Mouse (Mus musculus): ENCODE measurements at regions not wholly inside any gene's neighbourhood (a gene's known extent, or its start where the extent isn't known, plus 50 kb on each side); places are given as distances from the start of the nearest gene placed in this dataset.

DNA sequence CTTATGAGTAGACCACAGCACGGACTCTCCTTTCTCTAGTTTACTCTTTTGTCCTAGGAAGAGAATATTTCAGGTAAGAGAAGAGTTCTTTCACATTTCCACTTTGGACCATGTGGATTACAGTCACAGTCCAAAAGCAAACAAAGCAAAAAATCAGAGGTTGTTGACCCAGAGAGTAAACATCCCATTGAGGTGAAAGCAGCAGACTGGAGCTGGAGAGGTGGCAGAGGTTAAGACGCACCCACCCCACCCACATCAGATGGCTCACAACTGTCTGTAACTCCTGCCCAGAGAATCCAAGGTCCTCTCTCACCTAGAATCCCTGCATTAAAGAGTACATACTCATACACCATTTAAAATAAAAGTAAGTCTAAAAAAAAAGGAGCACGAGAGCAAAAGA lies 241.7 kb downstream of the Rnf152 start:
- H3K4me3 ChIP-seq (replicated peaks): no peak overlapping the region
- no peaks in the 10 kb centered on the region for H3K36me3 ChIP-seq
- WGBS: 80% methylated on average over 3 of the region's 3 CpGs
- H3K27me3 ChIP-seq (replicated peaks): no peaks in the 10 kb centered on the region
- H3K4me1 ChIP-seq (replicated peaks): no peaks in the 10 kb centered on the region
- no peak overlapping the region for H3K9ac ChIP-seq
- ATAC-seq: peak; percentile 68
- no peak overlapping the region for H3K27ac ChIP-seq
- H3K9me3 ChIP-seq: no peaks in the 10 kb centered on the region
- H3K4me2 ChIP-seq (replicated peaks): no peak overlapping the region

DNA sequence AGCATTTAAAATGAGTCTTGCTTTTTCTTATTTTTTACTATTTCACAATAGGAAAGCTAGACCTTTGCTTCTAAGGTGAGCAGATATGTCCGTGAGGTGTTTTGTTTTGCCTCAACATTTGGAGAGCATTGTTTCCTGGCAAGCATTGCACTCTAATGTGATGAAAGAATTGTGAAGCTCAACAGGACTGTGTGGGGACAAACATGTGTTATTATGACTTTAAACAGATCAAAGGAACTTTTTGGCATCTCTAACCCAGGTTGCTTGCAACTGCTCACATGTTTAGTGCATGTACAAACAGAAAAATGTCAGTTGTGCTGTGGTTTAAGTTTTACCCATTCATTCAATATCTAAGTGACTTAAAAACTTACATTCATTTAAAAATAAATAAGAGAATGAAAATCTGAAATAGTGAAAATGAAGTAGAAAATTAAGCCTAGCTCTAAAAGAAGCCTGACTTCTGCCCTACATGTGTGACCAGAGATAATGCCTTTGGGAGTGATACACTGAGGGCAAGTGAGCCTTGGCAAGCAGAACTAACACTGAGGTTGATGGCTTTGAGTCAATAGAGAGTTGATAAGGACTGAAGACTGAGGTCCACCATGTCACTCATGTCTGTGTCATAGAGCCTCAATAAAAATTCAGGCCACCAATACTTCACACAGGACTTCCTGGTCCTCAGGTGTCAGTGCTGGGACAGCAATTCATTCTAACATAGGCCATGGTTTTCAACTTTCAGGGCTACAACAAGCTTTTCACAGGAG lies 243.6 kb downstream of the Rnf152 start:
- Histone ChIP-seq H3K4me3 (replicated peaks) (no peak overlapping the region), H3K9ac (no peak overlapping the region), H3K27ac (no peak overlapping the region), H3K4me2 (replicated peaks) (no peak overlapping the region), H3K27me3 (replicated peaks) (no peaks in the 10 kb centered on the region), H3K36me3 (no peaks in the 10 kb centered on the region), H3K9me3 (no peaks in the 10 kb centered on the region), H3K4me1 (replicated peaks) (no peaks in the 10 kb centered on the region)
- 75% methylated on average over 1 of the region's 1 CpGs for WGBS
- ATAC-seq: peak; percentile 31; the same call in 1 of the 2 replicates

GRCm38 (mm10) chr1:105111236-105111635 lies 245.3 kb downstream of the Rnf152 start:
- 66% methylated on average over 4 of the region's 4 CpGs for WGBS
- no peak overlapping the region for H3K9ac ChIP-seq
- no peaks in the 10 kb centered on the region for H3K9me3 ChIP-seq
- H3K27me3 ChIP-seq (replicated peaks): no peaks in the 10 kb centered on the region
- no peak overlapping the region for H3K4me3 ChIP-seq (replicated peaks)
- H3K36me3 ChIP-seq: no peaks in the 10 kb centered on the region
- H3K4me1 ChIP-seq (replicated peaks): no peaks in the 10 kb centered on the region
- no peak for ATAC-seq
- H3K27ac ChIP-seq: no peak overlapping the region
- H3K4me2 ChIP-seq (replicated peaks): no peak overlapping the region

- Histone ChIP-seq H3K4me3 (replicated peaks) (no peak overlapping the region), H3K4me2 (replicated peaks) (no peak overlapping the region), H3K27ac (no peak overlapping the region), H3K27me3 (replicated peaks) (no peaks in the 10 kb centered on the region), H3K4me1 (replicated peaks) (no peaks in the 10 kb centered on the region), H3K36me3 (no peaks in the 10 kb centered on the region), H3K9ac (no peak overlapping the region), H3K9me3 (no peaks in the 10 kb centered on the region)
- 71% methylated on average over 1 of the region's 1 CpGs for WGBS
- no peak for ATAC-seq
Observed at GRCm38 (mm10) chr1:105110581-105111210, 245.8 kb downstream of the Rnf152 start.

- no peaks in the 10 kb centered on the region for H3K9me3 ChIP-seq
- H3K4me2 ChIP-seq (replicated peaks): no peak overlapping the region
- H3K36me3 ChIP-seq: no peaks in the 10 kb centered on the region
- H3K27me3 ChIP-seq (replicated peaks): no peaks in the 10 kb centered on the region
- H3K4me3 ChIP-seq (replicated peaks): no peak overlapping the region
- no peaks in the 10 kb centered on the region for H3K4me1 ChIP-seq (replicated peaks)
- no peak overlapping the region for H3K27ac ChIP-seq
- no peak overlapping the region for H3K9ac ChIP-seq
- WGBS: 61% methylated on average over 4 of the region's 4 CpGs
- 0 out of 2 replicates have a peak, but pooled peaks have one; percentile 18 for ATAC-seq
Observed at GRCm38 (mm10) chr1:105107836-105108235, 248.7 kb downstream of the Rnf152 start.

DNA sequence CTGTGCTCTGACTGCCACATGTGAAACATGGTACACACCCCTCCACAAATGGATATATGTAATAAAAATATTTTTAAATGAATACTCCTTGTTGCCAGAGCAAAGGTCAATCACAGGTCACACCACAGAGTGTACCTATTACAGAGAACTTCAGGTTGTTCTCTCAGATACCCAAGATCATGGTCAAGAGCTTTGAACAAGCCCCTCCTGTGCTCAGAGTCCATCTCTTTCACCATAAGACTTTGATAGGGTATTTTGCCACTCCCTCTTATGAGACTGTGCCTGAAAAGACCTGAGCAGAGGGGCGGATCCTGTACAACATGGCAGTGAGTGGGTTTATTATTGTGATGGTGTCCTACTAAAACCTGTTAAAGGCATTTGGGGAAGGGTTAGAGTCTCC lies 249.3 kb downstream of the Rnf152 start:
- H3K27ac ChIP-seq: no peak overlapping the region
- H3K4me1 ChIP-seq (replicated peaks): no peaks in the 10 kb centered on the region
- no peaks in the 10 kb centered on the region for H3K9me3 ChIP-seq
- no peak overlapping the region for H3K9ac ChIP-seq
- H3K4me2 ChIP-seq (replicated peaks): no peak overlapping the region
- H3K36me3 ChIP-seq: no peaks in the 10 kb centered on the region
- H3K27me3 ChIP-seq (replicated peaks): no peaks in the 10 kb centered on the region
- no peak overlapping the region for H3K4me3 ChIP-seq (replicated peaks)
- 81% methylated on average over 1 of the region's 1 CpGs for WGBS
- ATAC-seq: peak; percentile 76

DNA sequence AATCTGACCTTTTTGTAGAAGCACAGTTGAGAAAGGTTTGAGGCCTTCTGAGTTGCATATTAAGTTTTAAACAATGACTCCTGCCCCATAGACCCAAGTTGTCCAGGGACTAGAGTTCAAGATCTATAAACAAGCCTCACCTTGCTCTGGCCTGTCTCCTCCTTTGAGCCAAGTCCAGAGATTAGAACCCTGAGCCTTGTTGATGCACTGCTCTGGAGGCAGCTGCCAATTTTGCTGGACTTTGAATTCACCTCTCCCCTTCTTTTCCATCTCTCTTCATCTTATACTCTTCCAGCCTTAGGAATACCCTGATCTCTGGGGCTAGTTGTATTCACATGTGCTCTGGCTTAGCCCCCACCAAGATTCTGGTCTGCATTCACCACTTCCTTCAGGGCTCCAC lies 251.3 kb downstream of the Rnf152 start:
- Histone ChIP-seq H3K9ac (no peak overlapping the region), H3K9me3 (no peaks in the 10 kb centered on the region)
- ATAC-seq: no peak

GRCm38 (mm10) chr1:105095091-105095490 lies 261.4 kb downstream of the Rnf152 start:
- Histone ChIP-seq H3K27me3 (replicated peaks) (no peaks in the 10 kb centered on the region), H3K4me2 (replicated peaks) (no peak overlapping the region), H3K9ac (no peak overlapping the region), H3K36me3 (no peaks in the 10 kb centered on the region), H3K27ac (no peak overlapping the region), H3K4me1 (replicated peaks) (no peaks in the 10 kb centered on the region), H3K9me3 (no peaks in the 10 kb centered on the region), H3K4me3 (replicated peaks) (no peak overlapping the region)
- no peak for ATAC-seq
- WGBS: 63% methylated on average over 2 of the region's 2 CpGs

More for the DNA sequence above, 251.3 kb downstream of the Rnf152 start:
- Histone ChIP-seq H3K27me3 (replicated peaks) (no peaks in the 10 kb centered on the region), H3K4me2 (replicated peaks) (no peak overlapping the region), H3K27ac (no peak overlapping the region), H3K36me3 (no peaks in the 10 kb centered on the region), H3K4me3 (replicated peaks) (no peak overlapping the region), H3K4me1 (replicated peaks) (no peaks in the 10 kb centered on the region)

DNA sequence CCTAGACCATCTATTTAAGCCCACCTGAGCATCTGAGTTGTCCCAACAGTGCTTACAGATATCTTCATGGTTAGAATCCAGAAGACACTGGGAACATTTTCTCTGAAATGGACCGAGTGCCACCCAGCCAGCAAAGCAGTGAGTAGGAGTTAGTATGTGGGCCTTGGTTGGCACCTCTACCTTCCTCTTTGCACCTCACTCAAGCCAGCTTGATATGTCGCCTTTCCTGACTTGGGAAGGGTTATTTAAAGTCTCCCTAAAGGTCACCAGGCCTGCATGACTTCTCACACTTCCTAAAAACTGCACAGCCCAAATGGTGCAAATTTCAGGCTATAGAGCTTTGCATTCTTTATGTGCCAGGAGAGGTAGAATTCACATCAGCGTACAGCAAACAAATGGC lies 262.0 kb downstream of the Rnf152 start:
- WGBS: 80% methylated on average over 3 of the region's 3 CpGs
- Histone ChIP-seq H3K4me1 (replicated peaks) (no peaks in the 10 kb centered on the region), H3K4me2 (replicated peaks) (no peak overlapping the region), H3K9ac (no peak overlapping the region), H3K4me3 (replicated peaks) (no peak overlapping the region), H3K36me3 (no peaks in the 10 kb centered on the region), H3K9me3 (no peaks in the 10 kb centered on the region), H3K27ac (no peak overlapping the region), H3K27me3 (replicated peaks) (no peaks in the 10 kb centered on the region)
- no peak for ATAC-seq

- no peak overlapping the region for H3K4me2 ChIP-seq (replicated peaks)
- H3K9me3 ChIP-seq: no peaks in the 10 kb centered on the region
- H3K27ac ChIP-seq: no peak overlapping the region
- H3K9ac ChIP-seq: no peak overlapping the region
- WGBS: 74% methylated on average over 3 of the region's 3 CpGs
- no peak overlapping the region for H3K4me3 ChIP-seq (replicated peaks)
- H3K27me3 ChIP-seq (replicated peaks): no peaks in the 10 kb centered on the region
- ATAC-seq: no peak
- H3K36me3 ChIP-seq: no peaks in the 10 kb centered on the region
- no peaks in the 10 kb centered on the region for H3K4me1 ChIP-seq (replicated peaks)
Observed at GRCm38 (mm10) chr1:105093875-105094274, 262.6 kb downstream of the Rnf152 start.

DNA sequence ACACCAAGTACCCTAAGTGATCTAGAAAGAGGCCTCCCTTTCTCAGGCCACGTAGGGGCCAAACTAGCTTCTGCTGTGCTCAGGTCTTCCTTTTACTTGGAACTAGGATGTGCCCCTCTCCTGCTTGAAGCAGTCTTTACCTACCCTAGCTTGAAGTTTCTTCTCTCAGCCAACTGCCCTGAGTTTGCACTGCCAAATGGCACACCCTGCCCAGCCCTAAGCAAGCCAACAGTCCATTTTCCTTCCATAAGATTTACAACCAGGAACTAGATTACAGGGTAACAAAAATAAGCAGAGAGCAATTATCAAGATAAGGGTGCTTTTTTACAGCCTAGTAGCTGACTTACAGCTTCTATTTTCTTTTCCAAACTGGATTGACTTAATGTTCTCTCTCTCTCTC lies 263.5 kb downstream of the Rnf152 start:
- ATAC-seq: peak; percentile 90
- H3K27me3 ChIP-seq (replicated peaks): no peaks in the 10 kb centered on the region
- H3K27ac ChIP-seq: peak overlapping the region; percentile 75
- H3K9me3 ChIP-seq: no peaks in the 10 kb centered on the region
- no peak overlapping the region for H3K9ac ChIP-seq
- WGBS: 65% methylated on average over 1 of the region's 1 CpGs
- no peak overlapping the region; the same call in 1 of the 2 replicates for H3K4me2 ChIP-seq (replicated peaks)
- no peak overlapping the region for H3K4me3 ChIP-seq (replicated peaks)
- no peaks in the 10 kb centered on the region for H3K4me1 ChIP-seq (replicated peaks)
- no peaks in the 10 kb centered on the region for H3K36me3 ChIP-seq

GRCm38 (mm10) chr1:105092309-105092904 lies 264.1 kb downstream of the Rnf152 start:
- Histone ChIP-seq H3K36me3 (no peaks in the 10 kb centered on the region), H3K4me1 (replicated peaks) (no peaks in the 10 kb centered on the region), H3K27me3 (replicated peaks) (no peaks in the 10 kb centered on the region), H3K9ac (no peak overlapping the region), H3K27ac (peak overlapping the region; percentile 75), H3K4me2 (replicated peaks) (no peak overlapping the region), H3K9me3 (no peaks in the 10 kb centered on the region), H3K4me3 (replicated peaks) (no peak overlapping the region)
- peak; percentile 66 for ATAC-seq
- 28% methylated on average over 6 of the region's 6 CpGs for WGBS

Data from intestine, embryonic 15.5 days (tissue).